Mouse (Mus musculus) layer of hippocampus, adult 6 months (tissue): Measurements from ENCODE around the gene Olfr723. TPM values are rescaled to one million over a fixed set of nuclear protein-coding genes. Genes with fewer than 3 reads are reported as not detected.

Source experiments
- long read RNA-seq, 2 experiments: library from polyadenylated mRNA; unstranded; transcript quantifications; one replicate each; pipeline ENCODE4 v2.0.0; 2019 to 2020
- polyA plus RNA-seq: library from polyadenylated mRNA; unstranded; fragments of <200 nt; fragmentation: Nextera tagmentation; gene quantifications from 2 replicates; pipeline ENCODE4 v1.2.3, GENCODE M21; 2021

Olfr723 gene
- not detected in 2 replicates for polyA plus RNA-seq
- long read RNA-seq, experiment 1, result 0 reads
- long read RNA-seq, experiment 2, result 0 reads

DNA sequence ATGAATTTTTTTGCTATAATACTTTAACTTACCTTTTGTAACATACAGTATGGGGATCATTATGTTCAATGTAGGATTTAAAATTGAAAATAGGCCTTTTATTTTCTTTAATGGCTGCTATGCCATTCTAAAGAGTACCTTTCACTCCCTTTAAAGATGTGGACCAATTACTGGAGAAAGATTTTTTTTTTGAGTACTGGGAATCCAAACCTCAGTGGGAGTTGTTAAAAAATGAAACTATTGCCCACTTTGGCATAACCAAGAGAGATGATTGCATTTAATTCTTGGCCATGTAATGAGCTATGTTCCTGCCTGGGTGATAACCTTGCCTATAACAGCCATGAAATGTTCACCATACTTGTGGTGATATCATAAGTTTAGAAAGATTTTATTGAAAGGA lies at the start of gene Olfr723:
Gene Olfr723, minus strand, starts transcription at position 101 of the 400 bp plus-strand sequence.

DNA sequence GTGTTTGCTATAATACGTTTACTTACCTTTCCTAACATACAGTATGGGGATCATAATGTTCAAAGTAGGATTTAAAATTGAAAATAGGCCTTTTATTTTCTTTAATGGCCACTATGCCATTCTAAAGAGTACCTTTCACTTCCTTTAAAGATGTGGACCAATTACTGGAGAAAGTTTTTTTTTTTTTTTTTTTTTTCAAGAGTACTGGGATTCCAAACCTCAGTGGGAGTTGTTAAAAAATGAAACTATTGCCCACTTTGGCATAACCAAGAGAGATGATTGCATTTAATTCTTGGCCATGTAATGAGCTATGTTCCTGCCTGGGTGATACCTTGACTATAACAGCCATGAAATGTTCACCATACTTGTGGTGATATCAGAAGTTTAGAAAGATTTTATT lies 31.6 kb upstream of the Olfr723 start, which contains the start of gene Olfr724:
Gene Olfr724, minus strand, starts transcription at position 101 of the 400 bp plus-strand sequence.

DNA sequence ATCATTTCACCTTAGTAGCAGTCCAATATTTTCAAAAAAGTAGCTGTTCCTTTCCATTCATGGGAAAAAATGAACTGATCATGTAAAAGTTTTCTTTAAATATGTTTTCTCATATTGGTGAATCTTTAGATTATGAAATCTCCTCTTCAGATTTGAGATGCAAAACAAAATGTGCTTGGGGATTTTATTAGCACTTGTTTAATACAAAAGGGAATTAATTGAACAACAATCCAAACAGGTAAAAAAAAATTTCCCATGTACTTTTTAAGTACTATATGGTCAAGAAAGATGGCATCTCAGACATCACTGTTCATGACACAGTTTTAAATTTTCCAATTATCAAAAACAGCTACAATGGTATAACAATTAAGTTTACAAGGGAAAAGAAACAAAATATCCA lies 29.7 kb downstream of the Olfr723 start, which contains the start of gene Olfr722:
Gene Olfr722, minus strand, starts transcription at position 101 of the 400 bp plus-strand sequence.

Other genes starting within 250 kb of the Olfr723 start
- gene Armh4, start 148.4 kb downstream of the Olfr723 start, polyA plus RNA-seq, result 12.9 TPM in 2 replicates
- gene Olfr722, start 29.8 kb downstream of the Olfr723 start, polyA plus RNA-seq, result not detected in 2 replicates
- not detected in 2 replicates for gene Olfr724, start 31.5 kb upstream of the Olfr723 start, polyA plus RNA-seq
- not detected in 2 replicates for gene Olfr725, start 108.6 kb upstream of the Olfr723 start, polyA plus RNA-seq
- gene Olfr726, start 159.2 kb upstream of the Olfr723 start, polyA plus RNA-seq, result not detected in 2 replicates
- not detected in 2 replicates for gene Olfr727, start 191.4 kb upstream of the Olfr723 start, polyA plus RNA-seq
- gene Olfr728, start 210.9 kb upstream of the Olfr723 start, polyA plus RNA-seq, result not detected in 2 replicates
- gene Olfr729, start 221.1 kb upstream of the Olfr723 start, polyA plus RNA-seq, result not detected in 2 replicates